ENCODE assay signal across 8 mouse cellular contexts in genomic region chr13:14522906-14523269, GRCm38 (mm10). TPM values are rescaled to one million over a fixed set of nuclear protein-coding genes. Genes with fewer than 3 reads are reported as not detected.
A peak's percentile ranks its signal among the peaks of the same experiment; 100 is the strongest.
DNase-seq lines count a peak whose midpoint lies in the region; ATAC-seq lines count a peak whose summit lies in the region.

Gene Hecw1, minus strand, starts transcription at chr13:14523228.

- peak within 1 kb of the TSS; percentile 56 for H3K4me3 ChIP-seq in heart, embryonic 12.5 days
- peak within 1 kb of the TSS; percentile 61 for H3K4me3 ChIP-seq in hindbrain, embryonic 11.5 days (ENCODE audit: low read depth, low read length)
- H3K4me3 ChIP-seq in limb, embryonic 11.5 days (ENCODE audit: low read depth, low read length), result peak within 1 kb of the TSS; percentile 48

- H3K27ac ChIP-seq in heart, embryonic 12.5 days (ENCODE audit: poor library complexity, severe bottlenecking), result no peak within 1 kb of the TSS
- peak within 1 kb of the TSS; percentile 68 for H3K27ac ChIP-seq in hindbrain, embryonic 11.5 days (ENCODE audit: low read depth, low read length)
- H3K27ac ChIP-seq in limb, embryonic 11.5 days (replicated peaks; ENCODE audit: low read depth, low read length), result no peak within 1 kb of the TSS

- no peaks in the 10 kb centered on the region for H3K36me3 ChIP-seq in heart, embryonic 12.5 days
- H3K36me3 ChIP-seq in hindbrain, embryonic 11.5 days (ENCODE audit: control insufficient read depth, insufficient read depth, low read length), result no peaks in the 10 kb centered on the region
- H3K36me3 ChIP-seq in limb, embryonic 11.5 days (ENCODE audit: control insufficient read depth, insufficient read depth, low read length), result no peaks in the 10 kb centered on the region

- WGBS in heart, embryonic 12.5 days, result 3% methylated on average over 13 of the region's 15 CpGs
- WGBS in hindbrain, embryonic 11.5 days, result 2% methylated on average over 15 of the region's 15 CpGs
- 1% methylated on average over 15 of the region's 15 CpGs for WGBS in limb, embryonic 11.5 days

- peak within 1 kb of the TSS; percentile 60 for H3K9ac ChIP-seq in heart, embryonic 12.5 days
- peak within 1 kb of the TSS; percentile 73 for H3K9ac ChIP-seq in hindbrain, embryonic 11.5 days (ENCODE audit: low read depth, low read length)
- peak within 1 kb of the TSS; percentile 43; the same call in 1 of the 2 replicates for H3K9ac ChIP-seq in limb, embryonic 11.5 days (ENCODE audit: low read length)

- H3K4me2 ChIP-seq in heart, embryonic 12.5 days, result peak within 1 kb of the TSS; percentile 95
- H3K4me2 ChIP-seq in hindbrain, embryonic 11.5 days (replicated peaks; ENCODE audit: low read depth, low read length), result peak within 1 kb of the TSS; percentile 87
- H3K4me2 ChIP-seq in limb, embryonic 11.5 days (ENCODE audit: low read depth, severe bottlenecking), result peak within 1 kb of the TSS; percentile 87

- peaks cover 23% of the 10 kb centered on the region for H3K27me3 ChIP-seq in heart, embryonic 12.5 days (replicated peaks)
- H3K27me3 ChIP-seq in hindbrain, embryonic 11.5 days (ENCODE audit: control insufficient read depth, insufficient read depth, low read length), result no peaks in the 10 kb centered on the region
- H3K27me3 ChIP-seq in limb, embryonic 11.5 days (ENCODE audit: control insufficient read depth, insufficient read depth, low read length), result peaks cover 29% of the 10 kb centered on the region

- no peaks in the 10 kb centered on the region for H3K9me3 ChIP-seq in heart, embryonic 12.5 days (replicated peaks)
- H3K9me3 ChIP-seq in hindbrain, embryonic 11.5 days (ENCODE audit: control insufficient read depth, low read length), result no peaks in the 10 kb centered on the region
- no peaks in the 10 kb centered on the region for H3K9me3 ChIP-seq in limb, embryonic 11.5 days (ENCODE audit: control insufficient read depth, low read length)

- H3K4me1 ChIP-seq in heart, embryonic 12.5 days (replicated peaks), result peaks cover 17% of the 10 kb centered on the region
- no peaks in the 10 kb centered on the region for H3K4me1 ChIP-seq in hindbrain, embryonic 11.5 days (replicated peaks; ENCODE audit: control insufficient read depth, insufficient read depth, low read length)
- H3K4me1 ChIP-seq in limb, embryonic 11.5 days (ENCODE audit: control insufficient read depth, insufficient read depth, low read length), result no peaks in the 10 kb centered on the region

- peak; percentile 45; the same call in 1 of the 2 replicates for ATAC-seq in heart, embryonic 12.5 days (ENCODE audit: insufficient number of reproducible peaks, low FRiP score)
- ATAC-seq in hindbrain, embryonic 11.5 days (ENCODE audit: low FRiP score), result peak; percentile 83
- ATAC-seq in limb, embryonic 11.5 days (ENCODE audit: insufficient number of reproducible peaks, low FRiP score, low TSS enrichment, low read depth), result peak; percentile 77

- intact Hi-C loops in heart, postnatal 25 days (cut with DNase I), result no loop called here

- no peak for DNase-seq in heart, postnatal 25 days (ENCODE audit: low spot score)
- peak; percentile 45 for DNase-seq in embryo, embryonic 10.5 days (ENCODE audit: low spot score)
- peak; percentile 59 for DNase-seq in hindbrain, embryonic 11.5 days (ENCODE audit: low spot score)
- no peak for DNase-seq in limb, embryonic 11.5 days (ENCODE audit: low spot score)
- peak; percentile 66 for DNase-seq in retina, postnatal 1 day
- DNase-seq in adrenal gland, adult 2 months, result no peak
- no peak for DNase-seq in adrenal gland, adult 8-10 months

RNA-seq across cellular contexts. Expression of gene Hecw1, which starts in this region (rescaled TPM):
- polyA plus RNA-seq in heart, embryonic 12.5 days (2016; fragmentation: Nextera tagmentation; extraction: Ambion mirVana), result 0.37 and 0.72 TPM in 2 replicates
- under 1 TPM; 0.21 to 0.31 TPM for total RNA-seq in heart, postnatal 25 days (2021)
- 11.2 and 12.8 TPM in 2 replicates for polyA plus RNA-seq in hindbrain, embryonic 11.5 days (2014; fragmentation: Nextera tagmentation; extraction: Ambion mirVana)
- polyA plus RNA-seq in limb, embryonic 11.5 days (2014; fragmentation: Nextera tagmentation; extraction: Ambion mirVana), result 0.20 and 0.24 TPM in 2 replicates
- total RNA-seq in adrenal gland, adult 2 months (2021), result under 1 TPM in 1 of 2 experiments, not detected in 1; 0.10 TPM
- polyA plus RNA-seq in adrenal gland, adult 2 months (2012; rRNA removed), result not detected in 2 replicates
- under 1 TPM; 0.06 to 0.73 (median 0.35) TPM for total RNA-seq in adrenal gland, adult 8-10 months (2022)

Comparison
In these comparisons a context has a peak if more than half of its experiments do, and no peak if none do; other contexts are left out.
1. Peak in ATAC-seq, H3K4me3 ChIP-seq, H3K9ac ChIP-seq and H3K4me2 ChIP-seq in heart, embryonic 12.5 days; RNA of the gene not detected or under 1 TPM.
2. Peak in ATAC-seq, H3K4me3 ChIP-seq, H3K9ac ChIP-seq and H3K4me2 ChIP-seq in limb, embryonic 11.5 days; RNA of the gene not detected or under 1 TPM.
3. DNase-seq: peak in embryo, embryonic 10.5 days (single experiment), hindbrain, embryonic 11.5 days (single experiment) and retina, postnatal 1 day (single experiment); none in heart, postnatal 25 days (single experiment), limb, embryonic 11.5 days (single experiment), adrenal gland, adult 2 months (single experiment) and adrenal gland, adult 8-10 months (single experiment).
4. Peak in every context shown above with its lines, with median percentiles within 50 percentile points of each other: ATAC-seq, H3K4me2 ChIP-seq, H3K4me3 ChIP-seq and H3K9ac ChIP-seq.